Mouse (Mus musculus) Muller cell, postnatal 12 days (primary cell): ENCODE measurements at regions not wholly inside any gene's neighbourhood (a gene's known extent, or its start where the extent isn't known, plus 50 kb on each side); places are given as distances from the start of the nearest gene placed in this dataset.
A peak's percentile ranks its signal among the peaks of the same experiment; 100 is the strongest.

Source experiments
- DNase-seq: peaks from one replicate; pipeline ENCODE4 v3.0.0-alpha.2; 2015; ENCODE audit errors: inconsistent ontology term

DNA sequence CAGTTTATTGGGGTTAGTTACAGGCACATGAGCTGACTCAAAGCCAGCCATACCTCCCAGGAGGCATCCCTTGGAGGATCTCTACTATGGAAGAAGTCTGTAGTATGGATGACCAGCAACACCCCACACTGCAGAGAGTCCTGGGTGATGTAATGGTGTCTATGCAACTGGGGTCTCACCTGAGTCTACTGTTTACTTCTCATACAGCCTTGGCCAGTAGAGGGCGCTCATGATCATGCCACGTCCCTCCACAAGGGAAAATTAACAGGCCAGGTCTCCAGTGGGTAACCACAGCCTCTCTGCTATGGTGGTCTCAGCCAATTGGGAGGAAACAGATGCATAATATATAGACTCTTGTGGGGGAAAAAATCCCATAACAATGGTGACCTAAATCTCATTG, 111.7 kb downstream of the Cdh26 start:
- DNase-seq = no peak

- no peak for DNase-seq
Measured at GRCm38 (mm10) chr2:178544411-178544810, 114.1 kb downstream of the Cdh26 start.

GRCm38 (mm10) chr2:178545601-178546352, 115.4 kb downstream of the Cdh26 start:
- peak; percentile 5 for DNase-seq

DNA sequence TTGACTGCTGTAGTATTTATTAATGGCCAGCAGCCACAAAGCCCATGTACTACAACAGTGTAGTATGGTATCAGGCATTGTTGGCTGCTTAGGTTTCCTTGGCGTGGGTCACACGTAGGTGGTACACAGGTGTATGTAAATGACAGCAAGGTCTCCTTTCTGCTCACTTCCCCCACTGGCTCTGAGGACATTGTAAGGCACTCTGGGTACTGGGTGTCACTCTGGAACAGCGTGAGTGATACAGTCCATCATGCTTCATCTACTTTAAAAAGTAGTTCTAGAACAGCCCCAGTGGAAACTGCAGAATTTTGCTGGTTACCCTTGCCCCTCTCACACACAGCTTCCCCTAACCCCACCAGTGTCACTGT, 116.0 kb downstream of the Cdh26 start:
- no peak for DNase-seq

GRCm38 (mm10) chr2:178546888-178547287, 116.6 kb downstream of the Cdh26 start:
- DNase-seq = no peak

GRCm38 (mm10) chr2:178548937-178549336, 118.6 kb downstream of the Cdh26 start:
- DNase-seq = no peak

GRCm38 (mm10) chr2:178553736-178554135, 123.4 kb downstream of the Cdh26 start:
- no peak for DNase-seq

- DNase-seq = no peak
Measured at GRCm38 (mm10) chr2:178555692-178556340, 125.5 kb downstream of the Cdh26 start.

DNA sequence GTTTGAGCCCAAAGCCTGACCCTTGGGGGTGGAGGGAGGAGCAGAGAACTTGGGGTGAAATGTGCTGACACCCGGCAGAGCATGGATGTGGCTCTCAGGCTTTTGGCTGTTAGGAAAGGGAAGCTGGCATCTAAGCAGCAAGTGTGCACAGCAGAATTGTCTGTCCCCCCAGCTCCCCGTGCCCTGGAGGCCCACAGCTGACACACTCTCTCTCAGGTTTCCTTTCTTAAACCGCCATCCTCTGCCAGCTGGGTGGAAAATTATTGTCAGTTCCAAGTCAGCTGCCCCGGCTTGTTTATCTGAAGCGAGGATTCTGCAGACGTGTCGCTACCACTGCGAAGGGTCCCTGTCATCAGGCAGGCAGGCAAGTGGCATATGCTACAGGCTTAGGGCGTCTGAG, 127.6 kb downstream of the Cdh26 start:
- DNase-seq = no peak

GRCm38 (mm10) chr2:178563287-178563686, 133.0 kb downstream of the Cdh26 start:
- no peak for DNase-seq

DNA sequence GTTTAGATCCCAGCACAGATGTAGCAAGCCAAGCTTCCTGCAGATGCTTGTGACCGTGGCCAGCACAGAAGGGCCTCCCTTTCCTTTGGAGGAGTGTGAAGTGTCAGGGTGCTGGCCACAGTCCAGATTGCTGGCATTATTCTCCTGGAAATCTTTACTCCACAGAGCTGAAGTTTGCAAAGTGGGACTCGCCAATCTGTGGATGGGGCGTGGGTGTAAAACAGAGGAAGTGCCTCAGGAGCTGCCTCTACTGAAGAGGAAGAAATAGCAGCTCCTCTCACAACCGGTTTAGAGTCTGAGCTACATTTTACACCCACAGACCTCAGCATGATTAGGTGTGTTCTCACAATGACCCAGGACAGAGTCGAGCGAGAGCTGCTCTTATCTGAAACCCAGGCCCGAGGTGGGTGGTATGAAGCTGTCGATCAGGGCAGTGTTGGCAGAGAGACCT, 135.1 kb downstream of the Cdh26 start:
- DNase-seq = no peak

- no peak for DNase-seq
Measured at GRCm38 (mm10) chr2:178567493-178567892, 137.2 kb downstream of the Cdh26 start.

GRCm38 (mm10) chr2:178572301-178572700, 142.0 kb downstream of the Cdh26 start:
- DNase-seq = no peak

DNA sequence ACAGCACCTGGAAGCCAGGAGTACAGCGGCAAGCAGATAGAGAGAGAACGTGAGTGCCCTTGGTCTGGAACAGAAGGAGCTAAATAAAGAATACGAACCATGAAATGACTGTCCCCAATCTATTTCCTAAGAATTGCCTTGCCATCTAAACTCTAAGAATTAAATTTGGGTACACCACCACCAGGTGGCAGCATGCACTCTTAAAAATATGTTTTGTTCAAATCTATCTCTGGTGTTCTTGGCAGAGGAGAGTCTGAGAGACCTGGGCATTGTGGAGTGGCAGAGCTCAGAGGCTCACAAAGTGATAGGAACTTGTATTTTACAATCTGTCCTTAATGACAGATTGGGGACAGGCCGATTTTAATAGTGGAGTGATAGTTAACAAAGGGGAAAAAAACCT, 144.5 kb downstream of the Cdh26 start:
- DNase-seq = peak; percentile 54

- no peak for DNase-seq
Measured at GRCm38 (mm10) chr2:178575403-178575802, 145.1 kb downstream of the Cdh26 start.

GRCm38 (mm10) chr2:178576067-178576466, 145.7 kb downstream of the Cdh26 start:
- no peak for DNase-seq

GRCm38 (mm10) chr2:178579571-178579970, 149.2 kb downstream of the Cdh26 start:
- peak; percentile 92 for DNase-seq

DNA sequence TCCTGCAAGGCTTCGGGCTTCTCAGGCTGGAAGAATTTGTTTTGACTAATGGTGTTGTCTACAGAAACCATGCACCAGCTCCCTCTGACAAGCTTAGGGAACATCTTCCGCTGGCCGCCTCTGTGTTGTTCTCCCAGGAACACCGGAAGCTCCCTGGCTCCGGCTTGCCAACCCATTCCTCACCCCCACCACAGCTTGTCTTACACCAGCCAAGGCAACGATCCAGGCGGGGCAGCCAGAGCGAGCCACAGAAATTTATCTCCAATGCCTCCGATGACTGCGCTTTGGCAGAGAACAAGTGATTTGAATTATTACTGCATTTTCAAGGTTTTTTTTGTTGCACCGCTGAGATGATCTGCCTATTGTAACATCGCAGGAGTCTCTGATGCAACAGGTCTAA, 151.0 kb downstream of the Cdh26 start:
- peak; percentile 70 for DNase-seq

DNA sequence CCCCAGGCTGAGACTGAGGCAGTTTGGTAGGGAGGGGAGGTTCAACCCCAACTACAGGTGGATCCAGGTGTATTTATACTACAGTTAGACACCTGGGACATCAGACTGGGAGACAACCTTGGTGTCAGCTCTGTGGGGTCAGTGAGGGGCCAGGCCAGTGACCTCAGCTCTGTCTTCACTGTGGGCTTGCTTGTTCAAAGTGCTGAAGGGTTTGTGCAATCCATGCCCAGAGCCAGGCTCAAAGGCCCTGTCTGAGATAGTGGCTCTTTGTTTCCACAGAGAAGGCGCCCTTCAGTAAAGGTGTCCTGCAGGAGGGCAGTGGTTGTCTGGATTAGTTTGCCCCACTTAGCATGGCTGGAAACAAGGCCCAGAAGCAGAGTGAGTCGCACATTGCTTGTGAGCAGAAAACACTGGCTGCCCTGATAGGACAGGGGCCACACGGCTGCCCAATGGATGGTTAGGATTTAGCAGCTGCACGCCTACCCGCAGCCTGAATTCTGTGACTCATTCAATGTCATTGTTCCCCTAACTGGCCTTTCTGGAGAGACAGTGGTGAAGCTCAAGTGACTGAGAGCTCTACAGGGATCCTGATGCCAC, 154.7 kb downstream of the Cdh26 start:
- DNase-seq = peak; percentile 82

GRCm38 (mm10) chr2:178587134-178587636, 156.9 kb downstream of the Cdh26 start:
- no peak for DNase-seq

DNA sequence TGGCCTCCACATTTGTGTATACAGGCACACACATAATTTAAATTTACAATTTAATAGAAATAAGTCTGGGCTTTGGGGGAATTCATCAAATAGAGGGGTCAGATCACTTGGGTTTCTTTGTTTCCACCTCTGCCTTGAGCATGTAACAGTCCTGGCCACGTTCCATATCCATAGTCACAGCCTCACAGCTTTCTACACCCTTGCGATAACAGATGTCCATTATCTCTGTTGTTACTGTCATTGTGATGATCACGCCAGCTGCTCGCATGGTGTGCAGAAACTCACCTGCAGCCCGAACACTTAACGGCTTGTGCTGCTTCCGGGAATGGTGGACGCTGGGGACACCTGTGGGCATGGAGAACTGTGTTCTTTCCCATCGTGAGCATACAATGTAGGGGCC, 163.4 kb downstream of the Cdh26 start:
- no peak for DNase-seq

GRCm38 (mm10) chr2:178594177-178594576, 163.8 kb downstream of the Cdh26 start:
- no peak for DNase-seq
